Mouse (Mus musculus) lung, postnatal 0 days (tissue): Measurements from ENCODE around the gene Slc16a7.

Experiments
- CTCF ChIP-seq: IDR thresholded peaks from 2 replicates; pipeline ENCODE4 v1.5.1; 2016; ENCODE audit warnings: antibody characterized with exemption, mild to moderate bottlenecking
- EP300 ChIP-seq: IDR thresholded peaks from 2 replicates; pipeline ENCODE4 v1.6.1; 2016; ENCODE audit warnings: antibody characterized with exemption, mild to moderate bottlenecking, control low read depth

- TF ChIP-seq EP300 (no peak), CTCF (no peak)
Observed at GRCm38 (mm10) chr10:125370037-125370610, 19.1 kb downstream of the Slc16a7 start.
